Mouse (Mus musculus): Measurements from ENCODE around the gene Hoxa9. TPM values are rescaled to one million over a fixed set of nuclear protein-coding genes. Genes with fewer than 3 reads are reported as not detected.

The Hoxa9 gene
- polyA plus RNA-seq, 1 experiment from 2014 or later = not detected

DNA sequence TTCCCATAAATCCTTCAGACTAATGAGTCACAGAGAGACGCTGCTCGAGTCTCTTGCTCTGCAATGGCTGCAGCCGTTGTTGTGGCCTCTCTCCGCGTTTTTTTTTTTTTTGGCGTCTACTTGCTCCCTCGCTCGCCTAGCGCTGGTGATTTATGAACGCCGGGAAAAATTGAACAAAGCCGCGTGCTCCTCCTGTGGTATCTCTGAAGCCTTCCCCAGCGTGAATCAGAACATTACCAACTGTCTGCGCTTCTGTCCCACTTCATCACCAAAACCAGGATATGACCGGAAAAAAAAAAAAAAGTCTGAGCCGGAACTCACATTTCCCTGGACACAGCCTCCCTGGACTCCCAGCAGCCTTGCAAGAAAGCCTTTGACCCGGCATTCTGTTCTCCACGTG lies 45.7 kb downstream of the Hoxa9 start:
- no peak overlapping the region for H3K4me3 ChIP-seq
- ATAC-seq (ENCODE audit: insufficient number of reproducible peaks, insufficient read depth, low FRiP score, low TSS enrichment) = no peak
- H3K27me3 ChIP-seq = peaks cover 100% of the 10 kb centered on the region
- H3K4me1 ChIP-seq = no peaks in the 10 kb centered on the region
- no peaks in the 10 kb centered on the region for H3K9me3 ChIP-seq
- H3K9ac ChIP-seq = no peak overlapping the region
- no peak overlapping the region for H3K27ac ChIP-seq
- WGBS = 1% methylated on average over 19 of the region's 19 CpGs
- no peak overlapping the region for H3K4me2 ChIP-seq (replicated peaks)
- no peaks in the 10 kb centered on the region for H3K36me3 ChIP-seq

DNA sequence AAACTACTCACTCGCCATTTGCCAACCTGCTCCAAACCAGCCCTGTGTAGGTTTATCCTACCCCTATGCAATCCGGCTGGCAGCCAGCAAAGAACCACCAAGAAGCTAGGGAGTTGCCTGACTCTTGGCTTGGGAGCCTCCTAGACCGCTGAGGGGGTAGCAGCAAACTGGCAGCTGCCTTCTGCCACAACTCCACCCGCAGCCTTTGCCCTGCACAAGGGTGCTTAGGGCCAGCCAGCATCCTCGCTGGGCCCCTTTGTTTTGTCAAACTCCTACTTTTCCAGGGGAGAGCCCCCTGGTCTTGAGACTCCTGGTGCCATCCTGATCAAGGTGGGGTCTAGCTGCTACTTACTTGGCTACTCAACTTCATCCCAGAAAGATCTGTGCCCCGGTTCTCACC lies 46.2 kb downstream of the Hoxa9 start:
- no peak overlapping the region for H3K4me3 ChIP-seq
- no peak overlapping the region for H3K9ac ChIP-seq

DNA sequence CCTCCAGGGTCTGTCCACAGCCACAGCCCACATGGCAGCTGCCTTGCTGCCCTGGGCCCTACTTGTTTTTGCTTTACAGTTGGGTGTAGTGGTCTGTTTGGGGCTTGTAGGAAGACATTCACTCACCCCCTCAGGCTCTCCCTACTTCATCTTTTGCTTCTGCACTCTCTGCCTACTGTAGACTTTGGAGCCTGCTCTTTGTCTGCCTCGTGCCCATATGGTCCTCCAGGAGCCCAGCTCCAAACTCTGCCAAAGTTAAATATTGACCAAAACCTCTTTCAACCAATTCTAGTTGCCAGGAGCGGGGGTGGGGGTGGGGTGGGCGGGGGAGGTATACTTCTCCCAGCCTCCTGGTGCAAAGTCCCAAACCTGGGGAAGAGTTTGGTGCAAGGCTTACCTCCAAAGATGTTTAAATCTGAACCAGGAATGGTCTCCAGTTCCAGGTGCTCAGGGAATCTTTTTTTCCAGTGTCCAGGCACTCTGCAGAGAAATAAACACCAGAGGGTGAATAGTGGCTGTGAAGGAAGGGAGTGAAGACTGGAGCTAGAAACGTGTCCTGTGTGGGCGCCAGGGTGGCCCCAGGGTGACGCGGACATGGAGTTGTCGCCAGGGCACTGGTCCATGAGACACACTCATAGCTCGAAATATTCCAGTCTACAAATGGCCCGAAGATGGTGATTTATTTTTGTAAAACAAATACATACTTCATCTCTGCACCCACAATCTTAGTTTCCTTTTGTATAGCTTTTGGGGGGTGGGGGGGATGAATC lies 47.4 kb downstream of the Hoxa9 start:
- WGBS = 7% methylated on average over 10 of the region's 10 CpGs
- Histone ChIP-seq H3K9me3 (no peaks in the 10 kb centered on the region), H3K27ac (no peak overlapping the region), H3K4me3 (no peak overlapping the region), H3K4me1 (no peaks in the 10 kb centered on the region), H3K27me3 (peaks cover 100% of the 10 kb centered on the region), H3K36me3 (no peaks in the 10 kb centered on the region), H3K4me2 (replicated peaks) (no peak overlapping the region), H3K9ac (no peak overlapping the region)
- ATAC-seq (ENCODE audit: insufficient number of reproducible peaks, insufficient read depth, low FRiP score, low TSS enrichment) = no peak

More for the DNA sequence above, 46.2 kb downstream of the Hoxa9 start:
- H3K27me3 ChIP-seq = peaks cover 100% of the 10 kb centered on the region
- no peak overlapping the region for H3K27ac ChIP-seq
- 2% methylated on average over 6 of the region's 6 CpGs for WGBS
- H3K36me3 ChIP-seq = no peaks in the 10 kb centered on the region
- no peaks in the 10 kb centered on the region for H3K9me3 ChIP-seq
- H3K4me2 ChIP-seq (replicated peaks) = no peak overlapping the region
- no peaks in the 10 kb centered on the region for H3K4me1 ChIP-seq
- ATAC-seq (ENCODE audit: insufficient number of reproducible peaks, insufficient read depth, low FRiP score, low TSS enrichment) = no peak

DNA sequence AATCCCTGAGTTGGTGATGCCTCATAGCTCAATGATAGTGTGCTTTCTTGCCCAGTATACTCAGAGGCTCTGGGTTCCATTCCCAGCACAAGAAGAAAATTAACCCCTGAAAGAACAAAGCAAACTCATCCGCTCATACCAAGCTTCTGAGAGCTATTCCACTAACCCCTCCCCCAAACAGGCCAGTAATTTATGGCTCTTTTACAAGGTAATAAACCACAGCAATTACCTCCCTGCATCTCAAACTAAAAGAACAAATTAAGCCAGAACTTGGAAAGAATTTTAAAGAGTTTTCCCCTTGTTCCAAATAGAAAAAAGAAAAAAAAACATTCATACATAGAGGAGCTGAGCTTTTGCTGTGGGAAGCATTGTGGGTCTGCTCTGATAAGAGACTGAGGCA lies 48.1 kb downstream of the Hoxa9 start:
- H3K27ac ChIP-seq = no peak overlapping the region
- H3K4me1 ChIP-seq = no peaks in the 10 kb centered on the region
- no peak for ATAC-seq (ENCODE audit: insufficient number of reproducible peaks, insufficient read depth, low FRiP score, low TSS enrichment)
- no peaks in the 10 kb centered on the region for H3K9me3 ChIP-seq
- H3K27me3 ChIP-seq = peaks cover 100% of the 10 kb centered on the region
- H3K36me3 ChIP-seq = no peaks in the 10 kb centered on the region
- WGBS = 3% methylated on average over 1 of the region's 1 CpGs
- no peak overlapping the region for H3K4me3 ChIP-seq
- no peak overlapping the region for H3K9ac ChIP-seq
- no peak overlapping the region for H3K4me2 ChIP-seq (replicated peaks)

DNA sequence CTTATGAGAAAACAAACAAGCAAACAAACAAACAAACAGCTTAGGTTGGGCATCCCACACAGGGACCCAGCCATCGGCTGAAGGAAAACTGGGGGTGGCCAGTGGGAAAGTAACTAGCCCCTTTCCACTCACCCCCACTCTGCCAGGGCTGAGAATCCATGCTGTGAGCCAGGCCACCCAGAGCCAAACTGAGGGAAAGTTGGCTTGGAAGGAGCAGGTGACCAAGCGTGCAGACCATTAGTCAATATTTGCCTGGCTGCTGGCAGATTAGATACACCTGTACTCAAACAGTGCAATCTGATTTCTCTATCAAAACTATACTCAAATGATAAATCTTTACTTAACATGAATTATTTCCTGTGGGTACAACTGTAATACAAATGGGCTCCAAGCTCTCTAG lies 48.9 kb downstream of the Hoxa9 start:
- H3K27me3 ChIP-seq = peaks cover 99% of the 10 kb centered on the region
- no peaks in the 10 kb centered on the region for H3K36me3 ChIP-seq
- no peak overlapping the region for H3K4me3 ChIP-seq
- 16% methylated on average over 2 of the region's 2 CpGs for WGBS
- no peak overlapping the region for H3K9ac ChIP-seq
- no peaks in the 10 kb centered on the region for H3K9me3 ChIP-seq
- no peaks in the 10 kb centered on the region for H3K4me1 ChIP-seq
- no peak overlapping the region for H3K27ac ChIP-seq
- H3K4me2 ChIP-seq (replicated peaks) = no peak overlapping the region
- ATAC-seq (ENCODE audit: insufficient number of reproducible peaks, insufficient read depth, low FRiP score, low TSS enrichment) = no peak

DNA sequence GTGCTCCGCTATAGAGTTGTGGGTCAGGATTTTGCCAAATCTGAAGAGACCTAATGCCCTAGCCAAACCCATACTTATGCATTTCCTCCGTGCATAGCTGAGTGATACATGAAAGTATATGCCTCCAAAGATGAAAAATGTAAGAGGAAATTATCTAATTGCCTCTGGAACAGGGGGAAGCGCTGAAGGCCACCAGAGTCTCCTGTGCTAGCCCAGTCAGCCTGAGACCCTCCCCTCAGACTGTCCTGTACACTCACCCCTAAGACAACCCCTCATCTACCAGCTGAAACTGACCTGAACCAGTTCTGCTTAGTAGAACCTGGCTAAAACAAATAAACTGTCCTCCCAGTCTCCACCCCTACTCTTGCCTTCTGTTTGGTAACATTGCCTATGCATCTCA lies 50.2 kb downstream of the Hoxa9 start:
- no peaks in the 10 kb centered on the region for H3K36me3 ChIP-seq
- WGBS = 3% methylated on average over 3 of the region's 3 CpGs
- no peak overlapping the region for H3K9ac ChIP-seq

DNA sequence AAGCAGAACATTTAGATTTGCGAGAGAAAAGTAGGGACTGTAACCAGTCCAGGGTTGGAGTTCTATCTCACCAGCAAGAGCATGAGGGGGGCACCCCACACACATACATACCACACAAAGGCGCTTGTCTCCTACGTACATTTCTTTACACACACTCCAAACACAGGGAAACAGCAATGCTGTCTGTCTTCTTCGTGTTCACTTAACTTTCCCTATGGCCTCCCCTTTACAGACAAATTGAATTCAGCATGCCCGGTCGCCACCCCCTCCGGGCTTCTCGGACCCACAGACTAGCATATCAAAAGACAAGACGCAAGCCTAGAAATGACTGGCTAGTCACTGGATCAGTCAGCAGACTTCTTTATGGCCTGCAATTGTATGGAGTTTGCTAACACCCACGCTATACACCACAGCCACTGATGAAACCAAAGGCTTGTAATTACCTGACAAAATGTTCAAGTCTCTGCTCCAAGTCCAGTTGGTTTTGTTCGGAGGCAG lies 50.6 kb downstream of the Hoxa9 start:
- no peaks in the 10 kb centered on the region for H3K4me1 ChIP-seq
- ATAC-seq (ENCODE audit: insufficient number of reproducible peaks, insufficient read depth, low FRiP score, low TSS enrichment) = no peak
- under 1% methylated on average over 11 of the region's 11 CpGs for WGBS
- no peak overlapping the region; the same call in 1 of the 2 replicates for H3K9ac ChIP-seq
- no peak overlapping the region for H3K27ac ChIP-seq
- no peak overlapping the region for H3K4me3 ChIP-seq
- no peak overlapping the region for H3K4me2 ChIP-seq (replicated peaks)
- H3K36me3 ChIP-seq = no peaks in the 10 kb centered on the region
- peaks cover 99% of the 10 kb centered on the region for H3K27me3 ChIP-seq
- no peaks in the 10 kb centered on the region for H3K9me3 ChIP-seq

More for the DNA sequence above, 50.2 kb downstream of the Hoxa9 start:
- Histone ChIP-seq H3K4me3 (no peak overlapping the region), H3K27me3 (peaks cover 99% of the 10 kb centered on the region), H3K4me1 (no peaks in the 10 kb centered on the region), H3K9me3 (no peaks in the 10 kb centered on the region), H3K4me2 (replicated peaks) (no peak overlapping the region), H3K27ac (no peak overlapping the region)
- no peak for ATAC-seq (ENCODE audit: insufficient number of reproducible peaks, insufficient read depth, low FRiP score, low TSS enrichment)

DNA sequence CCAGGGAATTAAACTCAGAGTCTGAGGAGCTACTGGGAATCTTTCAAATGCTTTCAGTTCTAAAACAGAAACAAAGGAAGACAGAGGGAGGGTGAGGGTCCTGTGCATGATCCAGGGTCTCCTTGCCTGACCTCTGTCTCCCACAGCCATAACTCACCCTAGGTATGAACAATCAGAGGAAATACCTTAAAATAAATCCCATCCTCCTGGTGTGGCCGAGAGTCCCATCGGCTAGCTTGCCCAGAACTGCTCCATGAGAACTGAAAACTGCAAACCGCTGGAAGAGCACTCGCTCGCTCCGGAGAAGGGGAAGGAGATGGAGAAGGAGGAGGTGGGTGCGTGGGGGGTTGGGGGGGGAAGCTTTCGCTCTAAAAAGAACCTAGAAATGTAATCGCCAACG lies 51.2 kb downstream of the Hoxa9 start:
- no peaks in the 10 kb centered on the region for H3K36me3 ChIP-seq
- H3K9ac ChIP-seq = no peak overlapping the region; the same call in 1 of the 2 replicates
- WGBS = 2% methylated on average over 10 of the region's 10 CpGs
- no peak overlapping the region for H3K4me2 ChIP-seq (replicated peaks)
- no peaks in the 10 kb centered on the region for H3K9me3 ChIP-seq
- peaks cover 99% of the 10 kb centered on the region for H3K27me3 ChIP-seq
- H3K4me3 ChIP-seq = no peak overlapping the region; the same call in 1 of the 2 replicates
- H3K4me1 ChIP-seq = no peaks in the 10 kb centered on the region
- no peak overlapping the region for H3K27ac ChIP-seq
- no peak for ATAC-seq (ENCODE audit: insufficient number of reproducible peaks, insufficient read depth, low FRiP score, low TSS enrichment)

DNA sequence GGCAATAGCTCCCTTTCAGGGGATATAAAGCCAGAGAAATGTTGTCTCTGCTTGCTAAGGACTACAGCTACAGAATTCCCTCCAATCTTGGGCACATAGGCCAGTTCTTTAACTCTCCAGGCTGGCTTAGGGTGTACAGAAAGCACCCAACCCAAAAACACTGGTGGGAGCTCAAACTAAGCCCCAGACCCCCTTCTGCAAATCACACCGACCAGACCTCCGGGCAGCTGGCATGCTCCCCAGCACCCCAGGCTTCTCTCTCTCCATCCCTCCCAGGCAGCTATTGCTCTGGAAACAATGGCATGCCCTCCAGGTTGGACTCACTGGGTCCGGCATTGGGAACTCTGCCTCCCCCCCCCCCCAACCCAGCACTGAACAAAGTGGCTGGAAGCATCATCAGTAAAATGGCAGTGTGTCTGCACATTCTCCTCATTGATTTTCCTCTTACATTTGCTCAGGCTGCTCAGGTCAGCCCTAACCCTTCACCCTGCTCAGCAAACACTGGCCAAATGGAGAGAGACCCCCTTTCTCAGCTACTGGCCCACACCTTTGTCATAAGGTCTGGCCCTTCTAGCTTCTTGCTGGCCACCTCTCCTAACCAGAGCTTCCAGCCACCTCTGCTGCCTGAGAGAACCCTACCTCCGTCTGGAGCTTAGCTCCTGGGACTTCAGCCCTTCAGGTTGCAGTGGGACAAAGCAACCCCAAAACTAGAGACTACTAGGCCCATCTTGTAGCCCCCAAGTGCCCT lies 51.8 kb downstream of the Hoxa9 start:
- H3K27ac ChIP-seq = no peak overlapping the region
- H3K4me2 ChIP-seq (replicated peaks) = no peak overlapping the region; the same call in 1 of the 2 replicates
- H3K27me3 ChIP-seq = peaks cover 97% of the 10 kb centered on the region
- no peaks in the 10 kb centered on the region for H3K4me1 ChIP-seq
- no peaks in the 10 kb centered on the region for H3K9me3 ChIP-seq
- no peak overlapping the region for H3K4me3 ChIP-seq
- ATAC-seq (ENCODE audit: insufficient number of reproducible peaks, insufficient read depth, low FRiP score, low TSS enrichment) = no peak
- whole genome bisulfite sequencing = 3% methylated on average over 4 of the region's 4 CpGs
- no peak overlapping the region for H3K9ac ChIP-seq
- no peaks in the 10 kb centered on the region for H3K36me3 ChIP-seq

DNA sequence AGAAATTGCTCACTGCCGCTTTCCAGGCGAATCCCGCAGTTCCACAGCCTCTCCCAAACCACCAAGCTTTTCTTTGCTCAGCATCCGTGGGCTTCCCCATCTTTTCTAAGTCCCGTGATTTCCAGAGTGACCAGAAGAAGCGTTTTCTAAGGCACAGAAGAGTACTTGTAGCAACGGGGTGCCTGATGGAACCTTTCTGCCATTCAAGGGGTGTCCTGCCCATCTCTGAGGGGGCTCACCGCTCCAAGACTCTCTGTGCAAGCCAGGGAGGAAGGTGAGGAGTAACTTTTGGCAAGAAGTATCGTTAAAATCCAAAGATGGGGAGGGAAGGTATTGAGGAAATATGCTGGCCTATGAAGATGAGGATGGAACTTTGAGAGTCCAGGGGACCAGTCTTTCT lies 53.1 kb downstream of the Hoxa9 start:
- H3K9me3 ChIP-seq = no peaks in the 10 kb centered on the region
- peak overlapping the region; percentile 11; the same call in 1 of the 2 replicates for H3K4me3 ChIP-seq
- H3K27me3 ChIP-seq = peaks cover 95% of the 10 kb centered on the region
- peaks cover under 1% of the 10 kb centered on the region; the same call in 1 of the 2 replicates for H3K4me1 ChIP-seq
- WGBS = 1% methylated on average over 9 of the region's 9 CpGs
- no peak overlapping the region; the same call in 1 of the 2 replicates for H3K9ac ChIP-seq
- no peak overlapping the region for H3K4me2 ChIP-seq (replicated peaks)
- no peak for ATAC-seq (ENCODE audit: insufficient number of reproducible peaks, insufficient read depth, low FRiP score, low TSS enrichment)
- H3K27ac ChIP-seq = no peak overlapping the region
- H3K36me3 ChIP-seq = no peaks in the 10 kb centered on the region

DNA sequence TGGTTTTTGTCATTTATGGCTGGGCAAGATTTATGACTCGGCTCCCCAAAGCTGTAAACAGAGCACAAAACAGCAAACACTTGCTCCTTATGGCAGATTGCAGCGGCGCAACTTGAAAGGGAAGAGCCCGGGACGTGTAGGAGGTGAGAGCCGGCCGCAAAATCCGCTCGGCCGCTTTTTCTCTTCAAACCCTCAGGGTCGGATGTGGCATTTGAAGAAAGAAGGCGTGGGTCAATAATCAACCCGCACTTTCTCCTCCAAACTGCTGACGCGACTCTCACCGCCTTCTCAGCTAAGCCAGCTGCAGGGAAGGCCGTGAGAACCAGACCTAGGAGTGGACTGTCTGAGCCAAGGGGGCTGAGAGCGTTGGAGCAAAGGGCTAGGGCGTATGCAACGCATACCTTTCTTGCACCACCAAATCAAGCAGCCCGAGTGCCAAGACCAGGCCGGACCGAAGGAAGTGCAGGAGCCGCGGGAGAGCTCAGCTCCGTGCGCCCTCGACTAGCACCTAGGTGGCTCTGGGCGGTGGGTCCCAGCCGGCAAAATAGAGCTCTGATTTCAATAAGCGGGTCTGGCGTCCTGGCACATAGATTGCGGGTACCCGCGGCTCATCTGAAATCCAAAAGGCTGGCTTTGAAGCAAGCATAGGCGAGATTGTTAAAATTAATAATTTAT lies 53.7 kb downstream of the Hoxa9 start, which contains the start of gene 5730596B20Rik:
Gene 5730596B20Rik, plus strand, starts transcription at position 438 of the 675 bp plus-strand sequence.
- Histone ChIP-seq H3K36me3 (no peaks in the 10 kb centered on the region), H3K9me3 (no peaks in the 10 kb centered on the region), H3K27ac (0 out of 2 replicates have a peak within 1 kb of the TSS, but pooled peaks have one; percentile 23), H3K9ac (no peak within 1 kb of the TSS; the same call in 1 of the 2 replicates), H3K4me2 (replicated peaks) (no peak within 1 kb of the TSS; the same call in 1 of the 2 replicates), H3K27me3 (peaks cover 95% of the 10 kb centered on the region), H3K4me3 (peak within 1 kb of the TSS; percentile 23; the same call in 1 of the 2 replicates), H3K4me1 (peaks cover 5% of the 10 kb centered on the region; the same call in 1 of the 2 replicates)
- WGBS = under 1% methylated on average over 36 of the region's 36 CpGs
- ATAC-seq (ENCODE audit: insufficient number of reproducible peaks, insufficient read depth, low FRiP score, low TSS enrichment) = no peak

Data from embryonic facial prominence, embryonic 12.5 days (tissue).